Mouse (Mus musculus) MEL (cell line): ENCODE data around the gene Cadm4. TPM values are rescaled to one million over a fixed set of nuclear protein-coding genes. Genes with fewer than 3 reads are reported as not detected.
A peak's percentile ranks its signal among the peaks of the same experiment; 100 is the strongest.

Experiments used
- DNase-seq: peaks from one replicate; pipeline ENCODE4 v3.0.0; 2011; ENCODE audit warnings: low read depth, low spot score
- H3K27ac ChIP-seq: 2 replicates; pipeline ENCODE4 v1.5.1; 2012; ENCODE audit warnings: low read depth, mild to moderate bottlenecking, control low read depth, low read length, moderate library complexity; ENCODE audit not compliant: control insufficient read depth
- H3K27me3 ChIP-seq, 2 experiments: fragments of 150-350 bp in 1 of 2; sonication (generic) in 1 of 2; 2 replicates each; pipeline ENCODE4 v1.6.1; 2012; ENCODE audit warnings: low read length in 2 of 2, mild to moderate bottlenecking in 2 of 2, improper control_type of control experiment in 1 of 2, moderate library complexity in 1 of 2; ENCODE audit not compliant: insufficient read depth in 2 of 2, control insufficient read depth in 1 of 2
- H3K36me3 ChIP-seq, 2 experiments: 2 replicates each; pipeline ENCODE4 v1.6.1; 2012 to 2014; ENCODE audit warnings: low read length in 2 of 2, improper control_type of control experiment in 1 of 2, inconsistent platforms in 1 of 2, mild to moderate bottlenecking in 1 of 2; ENCODE audit not compliant: insufficient read depth in 2 of 2, control insufficient read depth in 1 of 2
- H3K4me1 ChIP-seq, 2 experiments: fragments of 150-350 bp in 1 of 2; sonication (generic) in 1 of 2; 2 replicates each; pipeline ENCODE4 v1.6.1; 2012; ENCODE audit warnings: low read length in 2 of 2, improper control_type of control experiment in 1 of 2, mild to moderate bottlenecking in 1 of 2; ENCODE audit not compliant: insufficient read depth in 2 of 2, control insufficient read depth in 1 of 2
- H3K4me3 ChIP-seq, 2 experiments: fragments of 150-350 bp in 1 of 2; sonication (generic) in 1 of 2; 2 replicates each; pipeline ENCODE4 v1.5.1; 2012; ENCODE audit warnings: low read depth in 2 of 2, low read length in 2 of 2, mild to moderate bottlenecking in 2 of 2, moderate library complexity in 2 of 2, control low read depth in 1 of 2, improper control_type of control experiment in 1 of 2; ENCODE audit not compliant: control insufficient read depth in 1 of 2, insufficient read depth in 1 of 2
- H3K79me2 ChIP-seq: 2 replicates; pipeline ENCODE4 v1.6.1; 2012; ENCODE audit warnings: mild to moderate bottlenecking, low read length, moderate library complexity; ENCODE audit not compliant: control insufficient read depth, poor library complexity, insufficient read depth
- H3K9ac ChIP-seq: 2 replicates; pipeline ENCODE4 v1.6.1; 2012; ENCODE audit warnings: low read depth, mild to moderate bottlenecking, control low read depth, low read length, moderate library complexity; ENCODE audit not compliant: control insufficient read depth, poor library complexity, severe bottlenecking
- H3K9me3 ChIP-seq: fragments of 150-350 bp; sonication (generic); replicated peaks from 2 replicates; pipeline ENCODE4 v1.6.1; 2012; ENCODE audit warnings: mild to moderate bottlenecking, low read length, improper control_type of control experiment, moderate library complexity; ENCODE audit not compliant: insufficient read depth
- CTCF ChIP-seq, 3 experiments: IDR thresholded peaks in 2 of 3; conservative IDR thresholded peaks in 1 of 3; 2 replicates each; pipeline ENCODE4 v1.5.1; 2011 to 2012; ENCODE audit warnings: low read length in 3 of 3, low read depth in 2 of 3, mild to moderate bottlenecking in 2 of 3, improper control_type of control experiment in 1 of 3, inconsistent platforms in 1 of 3, mixed read lengths in 1 of 3, moderate library complexity in 1 of 3; ENCODE audit not compliant: control insufficient read depth in 1 of 3, insufficient read depth in 1 of 3, poor library complexity in 1 of 3, severe bottlenecking in 1 of 3
- ELF1 ChIP-seq: IDR thresholded peaks from 2 replicates; pipeline ENCODE4 v1.6.1; 2014; ENCODE audit warnings: low read depth, mild to moderate bottlenecking, inconsistent platforms, low read length, improper control_type of control experiment, moderate library complexity
- GABPA ChIP-seq: IDR thresholded peaks from 2 replicates; pipeline ENCODE4 v1.6.1; 2012; ENCODE audit warnings: low read depth, mild to moderate bottlenecking, inconsistent platforms, low read length, improper control_type of control experiment, moderate library complexity
- GATA1 ChIP-seq: IDR thresholded peaks from 2 replicates; pipeline ENCODE4 v1.6.1; 2011; ENCODE audit warnings: low read depth, low read length, improper control_type of control experiment
- MYB ChIP-seq: IDR thresholded peaks from 2 replicates; pipeline ENCODE4 v1.6.1; 2011; ENCODE audit warnings: mild to moderate bottlenecking, low read depth, low read length, improper control_type of control experiment
- RAD21 ChIP-seq: IDR thresholded peaks from 2 replicates; pipeline ENCODE4 v1.6.1; 2011; ENCODE audit warnings: mild to moderate bottlenecking, low read depth, low read length, improper control_type of control experiment
- SMC3 ChIP-seq: IDR thresholded peaks from 2 replicates; pipeline ENCODE4 v1.6.1; 2011; ENCODE audit warnings: low read depth, low read length, improper control_type of control experiment
- ZC3H11A ChIP-seq: IDR thresholded peaks from 2 replicates; pipeline ENCODE4 v1.6.1; 2012; ENCODE audit warnings: low read depth, mild to moderate bottlenecking, inconsistent platforms, low read length, improper control_type of control experiment
- ZNF384 ChIP-seq: IDR thresholded peaks from 2 replicates; pipeline ENCODE4 v1.6.1; 2012; ENCODE audit warnings: low read depth, mild to moderate bottlenecking, inconsistent platforms, low read length, improper control_type of control experiment
- polyA plus RNA-seq, 2 experiments: library from polyadenylated mRNA; stranded (reverse) in 1 of 2; unstranded in 1 of 2; fragments of >175 nt in 1 of 2; fragments of >200 nt in 1 of 2; gene quantifications; 2 replicates each; pipeline versions ENCODE4 v1.2.1 to v1.2.4; 2012; ENCODE audit warnings: low replicate concordance in 2 of 2, low read depth in 1 of 2; ENCODE audit not compliant: insufficient read length in 2 of 2, insufficient read depth in 1 of 2, missing spikeins in 1 of 2
- total RNA-seq: library from RNA; depleted of rRNA; stranded (reverse); fragments of 300-350 nt; gene quantifications from 2 replicates; pipeline ENCODE4 v1.2.3, GENCODE M21; 2012

Gene Cadm4
- total and polyA plus RNA-seq, 3 experiments = 0.12 to 0.38 TPM; not detected in 1

DNA sequence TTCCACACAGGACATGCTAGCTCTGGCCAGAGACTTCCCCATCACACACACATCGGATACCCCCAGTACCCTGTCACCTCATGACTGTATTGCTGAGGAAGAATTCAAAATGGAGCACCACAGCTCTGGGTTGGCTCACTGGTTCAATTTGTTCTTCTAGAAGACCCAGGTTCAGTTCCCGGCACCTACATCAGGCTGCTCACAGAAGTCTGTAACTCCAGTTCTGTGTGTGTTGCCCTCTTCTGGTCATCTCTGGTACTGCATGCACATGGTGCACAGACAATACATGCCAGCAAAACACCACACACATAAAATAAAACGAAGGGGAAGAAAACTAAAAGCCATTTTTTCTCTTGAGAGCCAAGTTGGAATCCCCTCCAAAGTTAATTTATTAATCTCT lies 12.7 kb upstream of the Cadm4 start (continued):
- no peak for TF ChIP-seq GABPA
- no peak for TF ChIP-seq ELF1

DNA sequence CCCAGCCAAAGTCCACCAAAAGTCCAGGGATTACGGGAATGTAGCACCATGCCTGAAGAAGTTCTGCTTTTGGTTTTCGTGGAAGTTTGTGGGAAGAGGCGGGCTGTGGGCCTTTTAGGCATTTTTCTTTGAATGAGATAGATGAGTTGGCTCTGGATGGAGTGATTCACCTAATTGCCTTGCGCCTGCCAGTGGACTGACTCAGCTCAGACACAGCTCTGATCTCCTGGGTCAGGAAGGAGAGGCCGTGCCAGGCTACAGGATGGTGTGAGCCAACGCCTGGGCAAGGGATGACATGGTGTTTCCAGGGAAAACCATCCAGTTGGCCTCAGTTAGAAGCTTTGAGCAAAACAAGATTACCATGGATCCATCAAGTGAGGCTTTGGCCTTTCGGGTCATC lies 11.5 kb upstream of the Cadm4 start:
- Histone ChIP-seq H3K4me1 (no peaks in the 10 kb centered on the region), H3K4me3 (no peak overlapping the region), H3K27me3 (no peaks in the 10 kb centered on the region), H3K9ac (no peak overlapping the region), H3K79me2 (no peaks in the 10 kb centered on the region), H3K36me3 (no peaks in the 10 kb centered on the region), H3K27ac (no peak overlapping the region), H3K9me3 (no peaks in the 10 kb centered on the region)
- DNase-seq = no peak
- TF ChIP-seq MYB = no peak

DNA sequence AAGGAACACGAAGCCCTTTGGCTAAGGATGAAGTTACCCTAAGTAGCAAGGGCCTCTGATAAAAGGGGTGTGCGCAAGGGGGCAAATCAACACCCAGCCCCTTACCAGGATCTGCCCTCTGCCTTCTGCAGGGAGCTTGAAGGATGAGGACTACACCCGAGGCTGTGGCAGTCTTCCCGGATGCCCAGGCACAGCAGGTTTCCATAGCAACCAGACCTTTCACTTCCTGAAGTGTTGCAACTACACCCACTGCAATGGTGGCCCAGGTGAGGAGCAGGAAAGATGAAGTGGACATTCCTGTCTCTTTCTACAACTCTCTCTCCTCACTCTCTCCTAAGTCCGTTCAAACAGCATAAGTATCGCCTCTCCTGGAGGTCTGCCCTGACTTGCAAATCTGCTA lies 9.4 kb upstream of the Cadm4 start:
- H3K79me2 ChIP-seq = no peaks in the 10 kb centered on the region
- H3K27me3 ChIP-seq = no peaks in the 10 kb centered on the region
- H3K36me3 ChIP-seq = no peaks in the 10 kb centered on the region
- DNase-seq = no peak
- no peaks in the 10 kb centered on the region for H3K9me3 ChIP-seq
- H3K4me3 ChIP-seq = no peak overlapping the region
- no peak overlapping the region for H3K27ac ChIP-seq
- TF ChIP-seq ZC3H11A (no peak), GATA1 (no peak)
- no peaks in the 10 kb centered on the region for H3K4me1 ChIP-seq
- H3K9ac ChIP-seq = no peak overlapping the region

DNA sequence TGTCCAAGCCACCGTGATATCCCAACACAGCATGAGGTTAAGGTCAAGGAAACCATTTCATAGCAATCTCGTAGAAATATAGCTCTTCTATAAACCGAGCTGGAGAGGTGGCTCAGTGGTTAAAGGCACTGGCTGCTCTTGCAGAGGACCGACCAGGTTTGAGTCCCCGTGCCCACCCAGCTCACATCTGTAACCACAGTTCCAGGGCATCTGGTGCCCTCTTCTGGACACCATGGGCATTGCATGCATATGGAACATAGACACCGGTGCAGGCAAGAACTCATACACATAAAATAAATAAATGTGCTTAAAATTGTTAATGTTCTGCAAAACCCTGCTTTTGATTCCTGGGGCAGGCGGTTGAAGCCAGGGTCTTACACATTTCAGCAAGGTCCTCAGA lies 8.9 kb upstream of the Cadm4 start:
- TF ChIP-seq RAD21 = peak; percentile 59
- TF ChIP-seq ZC3H11A = peak; percentile 30
- no peak for TF ChIP-seq ZNF384
- TF ChIP-seq CTCF (IDR thresholded peaks at IDR 0.05 in 2 of 3, conservative IDR thresholded peaks at IDR 0.05 in 1 of 3; ENCODE audit: control insufficient read depth in 1 of 3, insufficient read depth in 1 of 3, low read depth in 2 of 3, low read length in 3 of 3, poor library complexity in 1 of 3, severe bottlenecking in 1 of 3) = peak; percentile 77 to 96 (median 79)
- peak; percentile 52 for TF ChIP-seq SMC3
- Histone ChIP-seq H3K27ac (no peak overlapping the region), H3K36me3 (no peaks in the 10 kb centered on the region), H3K4me1 (no peaks in the 10 kb centered on the region), H3K4me3 (no peak overlapping the region), H3K9me3 (no peaks in the 10 kb centered on the region), H3K79me2 (no peaks in the 10 kb centered on the region), H3K27me3 (no peaks in the 10 kb centered on the region), H3K9ac (no peak overlapping the region)
- peak; percentile 75 for DNase-seq
